Mouse (Mus musculus) liver, embryonic 15.5 days (tissue): ENCODE measurements around the gene Rufy3. TPM values are rescaled to one million over a fixed set of nuclear protein-coding genes. Genes with fewer than 3 reads are reported as not detected.
A peak's percentile ranks its signal among the peaks of the same experiment; 100 is the strongest.

Experiments used
- ATAC-seq: fragments of 200-750 bp; cut with Nextera tagmentation; 2 replicates; pipeline ENCODE4 v1.8.0; 2017; ENCODE audit warnings: moderate number of reproducible peaks, mild to moderate bottlenecking, moderate library complexity; ENCODE audit not compliant: insufficient read depth
- H3K27ac ChIP-seq: fragments of 300-500 bp; sonication (generic); replicated peaks from 2 replicates; pipeline ENCODE4 v1.5.1; 2015; ENCODE audit warnings: mild to moderate bottlenecking, inconsistent platforms
- H3K27me3 ChIP-seq: fragments of 300-500 bp; sonication (generic); 2 replicates; pipeline ENCODE4 v1.6.1; 2015; ENCODE audit warnings: mild to moderate bottlenecking, inconsistent platforms
- H3K36me3 ChIP-seq: fragments of 300-500 bp; sonication (generic); replicated peaks from 2 replicates; pipeline ENCODE4 v1.6.1; 2015; ENCODE audit warnings: moderate library complexity, mild to moderate bottlenecking, inconsistent platforms
- H3K4me1 ChIP-seq: fragments of 300-500 bp; sonication (generic); replicated peaks from 2 replicates; pipeline ENCODE4 v1.6.1; 2015; ENCODE audit warnings: inconsistent platforms
- H3K4me2 ChIP-seq: fragments of 300-500 bp; sonication (generic); 2 replicates; pipeline ENCODE4 v1.6.1; 2015; ENCODE audit warnings: moderate library complexity, mild to moderate bottlenecking, inconsistent platforms
- H3K4me3 ChIP-seq: fragments of 300-500 bp; sonication (generic); replicated peaks from 2 replicates; pipeline ENCODE4 v1.5.1; 2015; ENCODE audit warnings: mild to moderate bottlenecking, inconsistent platforms
- H3K9ac ChIP-seq: fragments of 300-500 bp; sonication (generic); 2 replicates; pipeline ENCODE4 v1.6.1; 2015; ENCODE audit warnings: moderate library complexity, mild to moderate bottlenecking, inconsistent platforms
- H3K9me3 ChIP-seq: fragments of 300-500 bp; sonication (generic); replicated peaks from 2 replicates; pipeline ENCODE4 v1.6.1; 2016; ENCODE audit warnings: inconsistent platforms
- WGBS: fragments of 180-500 bp; shearing (Covaris S2); methylation state at CpG from one replicate; pipeline ENCODE4 v1.1.7; 2015; ENCODE audit warnings: mixed read lengths; ENCODE audit not compliant: insufficient replicate concordance; 5-methylcytosine and 5-hydroxymethylcytosine counted together
- polyA plus RNA-seq: library from polyadenylated mRNA; unstranded; fragments of >200 nt; fragmentation: Nextera tagmentation; extraction: Ambion mirVana; gene quantifications from 2 replicates; pipeline ENCODE4 v1.2.1, GENCODE M21; 2015

Rufy3 gene
- polyA plus RNA-seq, 1 experiment from 2014 or later, result 4.5 TPM

DNA sequence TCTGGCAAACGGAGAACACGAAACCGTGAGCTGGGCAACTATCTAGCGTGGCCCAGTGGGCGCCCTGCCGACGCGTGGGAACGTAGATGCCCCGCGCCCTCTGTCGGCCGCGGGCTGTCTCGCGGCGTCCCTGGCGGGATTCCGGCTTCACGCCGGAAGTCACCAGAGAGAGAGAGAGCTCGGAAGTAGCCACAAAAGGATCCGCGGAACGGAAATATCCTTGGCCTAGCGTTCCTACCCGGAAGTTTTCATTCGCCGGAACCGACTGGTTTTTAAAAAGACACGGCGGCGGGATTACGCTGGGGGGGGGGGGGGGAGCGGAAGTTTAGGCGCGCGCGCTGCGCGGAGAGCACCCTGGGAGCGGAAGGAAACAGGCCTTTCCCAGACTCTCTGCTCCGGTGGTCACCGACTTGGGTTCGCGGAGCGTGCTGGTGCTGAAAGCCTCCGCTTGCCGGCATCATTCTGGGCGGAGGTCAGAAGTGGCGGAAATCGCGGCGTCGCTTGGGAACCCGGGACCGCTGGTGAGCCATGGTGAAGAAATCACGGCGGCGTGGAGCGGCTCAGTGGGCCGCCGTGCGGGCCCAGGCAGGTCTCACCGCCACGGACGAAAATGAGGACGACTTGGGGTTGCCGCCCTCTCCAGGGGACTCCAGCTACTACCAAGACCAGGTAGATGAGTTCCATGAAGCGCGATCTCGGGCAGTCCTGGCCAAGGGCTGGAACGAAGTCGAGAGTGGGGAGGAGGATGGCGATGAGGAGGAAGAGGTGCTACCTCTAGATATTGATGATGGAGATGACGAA lies 10.6 kb upstream of the Rufy3 start, which contains the start of gene Utp3:
Gene Utp3, plus strand, starts transcription at position 377 of the 801 bp plus-strand sequence.
- Histone ChIP-seq H3K4me1 (peaks cover 26% of the 10 kb centered on the region), H3K4me3 (peak within 1 kb of the TSS; percentile 88), H3K9ac (peak within 1 kb of the TSS; percentile 83), H3K27ac (peak within 1 kb of the TSS; percentile 90), H3K36me3 (peaks cover 4% of the 10 kb centered on the region; the same call in 1 of the 2 replicates), H3K4me2 (peak within 1 kb of the TSS; percentile 88), H3K27me3 (no peaks in the 10 kb centered on the region), H3K9me3 (no peaks in the 10 kb centered on the region)
- ATAC-seq, result peak; percentile 94
- WGBS, result under 1% methylated on average over 74 of the region's 76 CpGs

GRCm38 (mm10) chr5:88558991-88559390 lies 5.8 kb upstream of the Rufy3 start:
- Histone ChIP-seq H3K9ac (no peak overlapping the region), H3K27me3 (peaks cover 9% of the 10 kb centered on the region), H3K36me3 (peaks cover 4% of the 10 kb centered on the region; the same call in 1 of the 2 replicates), H3K9me3 (no peaks in the 10 kb centered on the region), H3K4me2 (no peak overlapping the region), H3K4me1 (peaks cover 23% of the 10 kb centered on the region), H3K27ac (no peak overlapping the region), H3K4me3 (no peak overlapping the region)
- ATAC-seq, result no peak
- 49% methylated on average over 1 of the region's 1 CpGs for WGBS

DNA sequence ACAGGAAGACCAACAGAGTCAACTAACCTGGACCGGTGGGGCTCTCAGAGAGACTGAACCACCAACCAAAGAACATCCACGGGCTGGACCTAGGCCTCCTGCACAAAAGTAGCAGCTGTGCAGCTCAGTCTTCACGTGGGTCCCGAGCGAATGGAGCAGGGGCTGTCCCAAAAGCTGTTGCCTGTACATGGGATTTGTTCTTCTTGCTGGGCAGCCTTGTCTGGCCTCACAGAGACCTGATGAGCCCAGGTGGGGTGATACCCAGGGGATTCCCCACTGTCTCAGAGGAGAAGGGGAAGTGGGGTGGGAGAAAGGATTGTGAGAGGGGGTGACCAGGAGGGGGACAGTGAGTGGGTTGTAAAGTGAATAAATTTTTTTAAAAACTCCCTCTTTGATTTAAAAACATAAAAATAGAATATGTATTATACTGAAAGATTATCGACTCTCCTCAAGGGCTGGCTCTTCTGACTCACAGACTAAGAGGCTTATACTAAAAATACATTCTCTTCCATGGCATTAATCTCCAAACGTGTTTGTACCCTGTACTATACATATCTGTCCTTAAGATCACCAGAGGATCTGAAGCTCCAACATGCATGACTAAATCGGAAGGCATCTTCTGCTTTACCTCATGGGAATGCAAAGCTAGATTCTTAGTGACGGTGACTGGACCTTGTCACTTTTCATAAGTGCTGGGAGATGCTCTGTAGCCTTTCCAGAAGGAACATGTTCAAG lies 3.6 kb upstream of the Rufy3 start:
- ATAC-seq, result no peak
- 69% methylated on average over 9 of the region's 9 CpGs for WGBS
- Histone ChIP-seq H3K9me3 (no peaks in the 10 kb centered on the region), H3K27me3 (peaks cover 23% of the 10 kb centered on the region), H3K4me1 (peaks cover 32% of the 10 kb centered on the region), H3K36me3 (peaks cover 4% of the 10 kb centered on the region; the same call in 1 of the 2 replicates), H3K4me3 (no peak overlapping the region), H3K4me2 (no peak overlapping the region), H3K27ac (no peak overlapping the region), H3K9ac (no peak overlapping the region)

- ATAC-seq, result no peak
- Histone ChIP-seq H3K9me3 (no peaks in the 10 kb centered on the region), H3K27ac (0 out of 2 replicates have a peak overlapping the region, but pooled peaks have one; percentile 6), H3K4me1 (peaks cover 30% of the 10 kb centered on the region), H3K27me3 (peaks cover 28% of the 10 kb centered on the region), H3K9ac (no peak overlapping the region), H3K4me2 (no peak overlapping the region), H3K36me3 (no peaks in the 10 kb centered on the region), H3K4me3 (no peak overlapping the region)
- WGBS, result 63% methylated on average over 8 of the region's 8 CpGs
Measured at GRCm38 (mm10) chr5:88562863-88563780, 1.7 kb upstream of the Rufy3 start.

- peak overlapping the region; percentile 81 for H3K27ac ChIP-seq
- H3K27me3 ChIP-seq, result peaks cover 28% of the 10 kb centered on the region
- H3K36me3 ChIP-seq, result 0 out of 2 replicates have a peak, but pooled peaks cover 6% of the 10 kb centered on the region
- peak overlapping the region; percentile 80 for H3K4me3 ChIP-seq
- peak overlapping the region; percentile 75 for H3K9ac ChIP-seq
- WGBS, result under 1% methylated on average over 111 of the region's 119 CpGs
- peak; percentile 74 for ATAC-seq
- no peaks in the 10 kb centered on the region for H3K9me3 ChIP-seq
- H3K4me1 ChIP-seq, result peaks cover 30% of the 10 kb centered on the region
- H3K4me2 ChIP-seq, result peak overlapping the region; percentile 98
Measured at GRCm38 (mm10) chr5:88565148-88566033, 551 bp downstream of the Rufy3 start.

DNA sequence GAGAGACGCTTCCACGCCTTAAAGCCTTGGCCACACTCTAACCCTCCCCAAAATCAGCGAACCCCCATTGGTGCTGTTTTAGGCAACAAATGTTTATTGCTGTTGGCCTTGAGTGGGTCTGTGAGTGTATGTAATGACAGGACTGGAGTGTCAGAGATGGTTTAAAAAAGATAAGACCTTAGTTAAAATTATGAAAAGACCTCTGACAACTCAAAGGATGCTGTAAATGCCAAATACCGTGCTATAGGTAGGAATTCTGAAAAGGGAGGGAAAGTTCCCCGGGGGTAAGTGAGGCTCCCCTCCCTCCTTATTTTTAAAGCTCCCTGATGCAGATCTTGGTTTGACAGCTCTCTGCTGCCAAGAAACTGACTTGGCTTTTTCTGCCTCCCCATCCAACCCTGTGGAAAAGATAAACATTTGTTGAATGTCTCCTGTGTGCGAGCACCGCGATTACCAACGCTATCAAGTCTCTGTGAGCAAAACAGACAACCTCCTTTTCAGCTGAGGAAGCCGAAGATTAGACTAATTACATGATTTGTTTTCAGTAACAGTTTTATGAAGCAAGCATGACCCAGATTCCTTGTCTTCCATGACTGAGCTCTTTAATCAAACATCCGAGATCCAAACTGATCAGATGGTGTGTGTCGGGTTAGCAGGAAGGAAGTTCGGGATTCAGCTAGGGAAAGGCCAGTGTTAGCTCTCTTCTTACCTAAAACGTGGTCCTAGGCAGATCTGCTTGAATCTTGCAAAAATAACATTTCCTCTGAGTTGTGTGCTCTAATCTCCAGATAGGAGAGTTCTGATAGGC lies 1.4 kb downstream of the Rufy3 start:
- ATAC-seq, result no peak
- Histone ChIP-seq H3K4me3 (peak overlapping the region; percentile 80), H3K4me2 (peak overlapping the region; percentile 98), H3K4me1 (peaks cover 30% of the 10 kb centered on the region), H3K36me3 (0 out of 2 replicates have a peak, but pooled peaks cover 11% of the 10 kb centered on the region), H3K27ac (peak overlapping the region; percentile 81), H3K9me3 (no peaks in the 10 kb centered on the region), H3K9ac (peak overlapping the region; percentile 75), H3K27me3 (peaks cover 28% of the 10 kb centered on the region)
- WGBS, result 4% methylated on average over 14 of the region's 14 CpGs

GRCm38 (mm10) chr5:88569541-88569940 lies 4.7 kb downstream of the Rufy3 start:
- 72% methylated on average over 3 of the region's 3 CpGs for WGBS
- H3K27ac ChIP-seq, result no peak overlapping the region
- peaks cover 23% of the 10 kb centered on the region for H3K4me1 ChIP-seq
- peaks cover 15% of the 10 kb centered on the region for H3K27me3 ChIP-seq
- H3K9ac ChIP-seq, result no peak overlapping the region
- H3K4me2 ChIP-seq, result no peak overlapping the region
- no peaks in the 10 kb centered on the region for H3K9me3 ChIP-seq
- 0 out of 2 replicates have a peak, but pooled peaks cover 11% of the 10 kb centered on the region for H3K36me3 ChIP-seq
- no peak overlapping the region for H3K4me3 ChIP-seq
- ATAC-seq, result no peak

GRCm38 (mm10) chr5:88574829-88575228 lies 10.0 kb downstream of the Rufy3 start:
- H3K9me3 ChIP-seq, result no peaks in the 10 kb centered on the region
- no peaks in the 10 kb centered on the region for H3K27me3 ChIP-seq
- H3K4me1 ChIP-seq, result no peaks in the 10 kb centered on the region
- H3K36me3 ChIP-seq, result 0 out of 2 replicates have a peak, but pooled peaks cover 10% of the 10 kb centered on the region
- no peak overlapping the region for H3K4me3 ChIP-seq
- 66% methylated on average over 3 of the region's 3 CpGs for WGBS
- no peak overlapping the region for H3K9ac ChIP-seq
- H3K27ac ChIP-seq, result no peak overlapping the region
- no peak overlapping the region for H3K4me2 ChIP-seq
- ATAC-seq, result no peak

DNA sequence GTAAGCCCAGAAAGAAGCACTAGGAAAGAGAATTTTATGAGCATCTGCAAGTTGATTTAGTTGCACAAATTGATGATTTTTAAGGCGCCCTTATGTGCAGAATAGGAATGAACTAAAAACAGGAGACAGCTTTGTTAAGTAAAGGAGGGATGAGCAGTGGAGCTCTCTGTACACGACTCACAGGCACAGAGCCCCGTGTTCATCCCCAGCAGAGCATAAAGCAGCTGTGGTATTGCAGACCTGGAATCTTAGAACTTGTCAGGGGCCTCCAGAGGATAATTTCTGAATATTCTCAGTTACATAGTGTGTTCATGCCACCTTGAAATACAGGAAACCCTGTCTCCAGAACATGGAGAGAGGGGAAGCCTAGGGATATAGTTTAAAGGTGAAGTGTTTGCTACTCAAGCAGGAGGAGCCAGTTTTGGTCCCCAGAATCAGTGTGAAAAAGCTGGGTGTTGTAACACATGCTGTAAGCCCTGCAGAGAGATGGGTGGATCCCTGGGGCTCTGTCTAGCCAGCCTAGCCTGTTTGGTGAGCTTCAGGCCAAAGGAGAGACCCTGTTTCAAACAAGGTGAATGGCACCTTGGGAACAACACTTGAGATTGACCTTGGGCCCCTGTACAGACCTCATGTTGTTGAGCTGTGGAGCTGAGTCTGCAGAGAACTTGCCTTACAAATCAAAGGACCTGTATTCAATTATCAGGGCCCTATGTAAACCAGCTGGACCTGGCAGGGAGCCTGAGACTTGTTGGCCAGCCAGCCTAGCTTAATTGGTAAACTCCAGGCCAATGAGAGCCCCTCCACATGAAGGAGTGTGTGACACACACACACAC lies 10.9 kb downstream of the Rufy3 start:
- 54% methylated on average over 3 of the region's 3 CpGs for WGBS
- H3K9me3 ChIP-seq, result no peaks in the 10 kb centered on the region
- no peak overlapping the region for H3K4me3 ChIP-seq
- H3K36me3 ChIP-seq, result 0 out of 2 replicates have a peak, but pooled peaks cover 1% of the 10 kb centered on the region
- H3K4me1 ChIP-seq, result no peaks in the 10 kb centered on the region; the same call in 1 of the 2 replicates
- ATAC-seq, result no peak
- H3K9ac ChIP-seq, result no peak overlapping the region
- H3K27ac ChIP-seq, result no peak overlapping the region
- no peaks in the 10 kb centered on the region for H3K27me3 ChIP-seq
- H3K4me2 ChIP-seq, result no peak overlapping the region
